Mouse (Mus musculus): Measurements from ENCODE around the gene Klf12. TPM values are rescaled to one million over a fixed set of nuclear protein-coding genes. Genes with fewer than 3 reads are reported as not detected.

Gene Klf12
- polyA plus RNA-seq, 1 experiment from 2014 or later, result 5.7 TPM

DNA sequence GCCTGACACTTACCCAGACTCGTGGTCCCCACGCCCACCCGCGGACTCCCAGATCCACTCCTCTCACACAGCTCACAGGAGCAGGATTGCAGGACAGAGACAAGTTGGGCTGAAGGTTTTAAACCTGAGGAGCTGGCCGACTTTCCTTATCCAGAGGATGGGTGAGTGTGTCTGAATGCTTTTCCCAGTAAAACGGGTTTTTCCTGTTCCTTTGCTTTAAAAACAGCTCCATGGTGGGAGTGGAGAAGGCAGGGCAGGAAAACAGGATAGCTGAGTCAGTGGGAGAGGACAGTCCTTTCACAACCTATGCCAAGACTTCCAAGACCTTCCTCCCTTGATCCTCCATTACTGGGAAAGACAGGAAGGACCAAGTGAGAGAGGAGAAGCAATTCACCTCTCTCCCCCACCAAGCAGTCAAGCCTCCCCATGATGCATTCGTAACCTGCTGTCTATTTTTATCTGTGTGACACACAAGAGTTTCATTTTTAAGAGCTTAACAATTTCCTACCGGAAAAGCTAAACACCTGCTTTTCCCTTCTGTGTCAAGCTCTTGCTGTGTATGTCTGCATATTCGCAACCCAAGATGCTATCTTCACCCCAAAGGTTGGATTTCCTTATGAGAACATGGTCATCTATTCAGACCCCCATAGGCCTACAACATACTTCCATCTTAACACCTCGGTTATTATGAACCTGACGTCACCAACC lies 94.8 kb downstream of the Klf12 start:
- no peak overlapping the region for H3K4me2 ChIP-seq (ENCODE audit: low read length)
- H3K36me3 ChIP-seq (ENCODE audit: control insufficient read depth, insufficient read depth, low read length), result no peaks in the 10 kb centered on the region
- H3K27me3 ChIP-seq (ENCODE audit: control insufficient read depth, insufficient read depth, low read length), result no peaks in the 10 kb centered on the region
- H3K9me3 ChIP-seq (ENCODE audit: control insufficient read depth, low read length), result no peaks in the 10 kb centered on the region
- no peak overlapping the region for H3K4me3 ChIP-seq (ENCODE audit: control insufficient read depth in 1 of 2, insufficient read depth in 1 of 2, low read depth in 1 of 2, low read length in 2 of 2)
- H3K9ac ChIP-seq (ENCODE audit: low read length), result no peak overlapping the region
- ATAC-seq (ENCODE audit: insufficient number of reproducible peaks, insufficient read depth, low FRiP score, low read depth), result no peak
- no peaks in the 10 kb centered on the region; a peak in 1 of 4 replicates for H3K4me1 ChIP-seq (ENCODE audit: control insufficient read depth in 2 of 2, insufficient read depth in 2 of 2, low read length in 2 of 2)
- whole genome bisulfite sequencing, result 69% methylated on average over 11 of the region's 11 CpGs
- no peak overlapping the region for H3K27ac ChIP-seq (replicated peaks in 1 of 2; ENCODE audit: control insufficient read depth in 1 of 2, insufficient read depth in 1 of 2, low read depth in 2 of 2, low read length in 2 of 2)

DNA sequence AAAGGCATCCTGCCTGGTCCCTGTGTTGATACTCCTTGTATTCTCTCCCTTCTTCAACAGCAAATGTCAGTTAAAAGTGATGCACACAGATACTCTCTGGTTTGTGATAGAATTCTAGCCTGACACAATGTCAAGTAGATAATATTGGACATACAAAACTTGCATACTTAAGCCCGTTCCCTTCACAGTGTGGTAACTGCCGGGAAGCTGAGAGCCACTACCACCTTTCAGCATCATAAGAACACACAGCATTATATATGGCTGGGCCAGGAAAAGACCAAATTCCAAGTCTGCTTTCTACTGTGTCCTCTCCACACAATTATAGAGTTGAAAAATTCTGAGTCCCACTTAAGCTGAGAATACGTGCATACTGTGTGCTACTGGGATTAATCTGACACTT lies 97.1 kb downstream of the Klf12 start:
- no peaks in the 10 kb centered on the region for H3K27me3 ChIP-seq (ENCODE audit: control insufficient read depth, insufficient read depth, low read length)
- H3K4me2 ChIP-seq (ENCODE audit: low read length), result no peak overlapping the region
- H3K4me3 ChIP-seq (ENCODE audit: control insufficient read depth in 1 of 2, insufficient read depth in 1 of 2, low read depth in 1 of 2, low read length in 2 of 2), result no peak overlapping the region
- H3K4me1 ChIP-seq (ENCODE audit: control insufficient read depth in 2 of 2, insufficient read depth in 2 of 2, low read length in 2 of 2), result no peaks in the 10 kb centered on the region; a peak in 1 of 4 replicates
- H3K9ac ChIP-seq (ENCODE audit: low read length), result no peak overlapping the region
- H3K36me3 ChIP-seq (ENCODE audit: control insufficient read depth, insufficient read depth, low read length), result no peaks in the 10 kb centered on the region
- H3K27ac ChIP-seq (replicated peaks in 1 of 2; ENCODE audit: control insufficient read depth in 1 of 2, insufficient read depth in 1 of 2, low read depth in 2 of 2, low read length in 2 of 2), result no peak overlapping the region
- WGBS, result 82% methylated on average over 3 of the region's 3 CpGs
- no peaks in the 10 kb centered on the region for H3K9me3 ChIP-seq (ENCODE audit: control insufficient read depth, low read length)
- no peak for ATAC-seq (ENCODE audit: insufficient number of reproducible peaks, insufficient read depth, low FRiP score, low read depth)

DNA sequence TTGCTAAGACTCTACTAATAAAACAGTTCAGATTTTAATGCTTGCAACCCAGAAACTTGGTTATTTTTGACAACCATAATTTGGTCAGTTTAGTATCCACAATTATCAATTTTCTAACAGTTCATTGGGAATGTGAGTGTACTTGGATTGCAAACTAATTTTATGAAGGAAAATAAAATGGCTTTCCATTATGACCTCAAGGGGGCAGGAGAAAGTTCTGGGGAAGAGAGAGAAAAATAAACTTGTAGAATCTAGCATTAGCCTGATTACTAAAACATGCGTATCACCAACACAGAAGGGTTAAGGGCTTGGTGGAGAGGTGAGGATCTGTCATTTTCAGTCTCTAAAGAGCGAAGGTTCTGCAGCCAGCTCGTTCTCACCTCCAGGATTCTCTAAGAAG lies 106.7 kb downstream of the Klf12 start:
- no peak overlapping the region for H3K9ac ChIP-seq (ENCODE audit: low read length)
- no peaks in the 10 kb centered on the region for H3K27me3 ChIP-seq (ENCODE audit: control insufficient read depth, insufficient read depth, low read length)
- WGBS, result 74% methylated on average over 3 of the region's 3 CpGs
- no peak overlapping the region for H3K4me2 ChIP-seq (ENCODE audit: low read length)
- H3K4me3 ChIP-seq (ENCODE audit: control insufficient read depth in 1 of 2, insufficient read depth in 1 of 2, low read depth in 1 of 2, low read length in 2 of 2), result no peak overlapping the region
- H3K27ac ChIP-seq (replicated peaks in 1 of 2; ENCODE audit: control insufficient read depth in 1 of 2, insufficient read depth in 1 of 2, low read depth in 2 of 2, low read length in 2 of 2), result no peak overlapping the region
- ATAC-seq (ENCODE audit: insufficient number of reproducible peaks, insufficient read depth, low FRiP score, low read depth), result no peak
- no peaks in the 10 kb centered on the region for H3K36me3 ChIP-seq (ENCODE audit: control insufficient read depth, insufficient read depth, low read length)
- peaks cover 2 to 6% of the 10 kb centered on the region in 2 experiments; a peak in 2 of 4 replicates for H3K4me1 ChIP-seq (ENCODE audit: control insufficient read depth in 2 of 2, insufficient read depth in 2 of 2, low read length in 2 of 2)
- no peaks in the 10 kb centered on the region for H3K9me3 ChIP-seq (ENCODE audit: control insufficient read depth, low read length)

DNA sequence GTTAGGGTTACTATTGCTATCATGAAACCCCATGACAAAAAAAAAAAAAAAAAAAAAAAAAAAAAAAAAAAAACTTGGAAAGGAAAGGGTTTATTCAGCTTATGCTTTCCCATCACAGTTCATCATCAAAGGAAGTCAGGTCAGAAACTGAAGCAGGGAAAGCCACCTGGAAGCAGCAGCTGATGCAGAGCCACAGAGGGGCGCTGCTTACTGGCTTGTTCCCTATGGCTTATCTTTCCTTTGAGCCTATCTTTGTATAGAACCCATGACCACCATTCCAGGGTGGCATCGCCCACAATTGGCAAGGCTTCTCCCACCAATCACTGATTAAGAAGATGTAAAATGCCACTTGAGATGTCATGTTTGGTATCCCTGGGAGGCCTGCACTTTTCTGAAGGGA lies 119.4 kb downstream of the Klf12 start:
- H3K4me1 ChIP-seq (ENCODE audit: control insufficient read depth in 2 of 2, insufficient read depth in 2 of 2, low read length in 2 of 2), result no peaks in the 10 kb centered on the region
- ATAC-seq (ENCODE audit: insufficient number of reproducible peaks, insufficient read depth, low FRiP score, low read depth), result no peak
- no peak overlapping the region for H3K4me2 ChIP-seq (ENCODE audit: low read length)
- 84% methylated on average over 2 of the region's 2 CpGs for WGBS
- no peaks in the 10 kb centered on the region for H3K27me3 ChIP-seq (ENCODE audit: control insufficient read depth, insufficient read depth, low read length)
- H3K27ac ChIP-seq (replicated peaks in 1 of 2; ENCODE audit: control insufficient read depth in 1 of 2, insufficient read depth in 1 of 2, low read depth in 2 of 2, low read length in 2 of 2), result no peak overlapping the region
- H3K9ac ChIP-seq (ENCODE audit: low read length), result no peak overlapping the region
- H3K36me3 ChIP-seq (ENCODE audit: control insufficient read depth, insufficient read depth, low read length), result no peaks in the 10 kb centered on the region
- no peaks in the 10 kb centered on the region for H3K9me3 ChIP-seq (ENCODE audit: control insufficient read depth, low read length)
- H3K4me3 ChIP-seq (ENCODE audit: control insufficient read depth in 1 of 2, insufficient read depth in 1 of 2, low read depth in 1 of 2, low read length in 2 of 2), result no peak overlapping the region

DNA sequence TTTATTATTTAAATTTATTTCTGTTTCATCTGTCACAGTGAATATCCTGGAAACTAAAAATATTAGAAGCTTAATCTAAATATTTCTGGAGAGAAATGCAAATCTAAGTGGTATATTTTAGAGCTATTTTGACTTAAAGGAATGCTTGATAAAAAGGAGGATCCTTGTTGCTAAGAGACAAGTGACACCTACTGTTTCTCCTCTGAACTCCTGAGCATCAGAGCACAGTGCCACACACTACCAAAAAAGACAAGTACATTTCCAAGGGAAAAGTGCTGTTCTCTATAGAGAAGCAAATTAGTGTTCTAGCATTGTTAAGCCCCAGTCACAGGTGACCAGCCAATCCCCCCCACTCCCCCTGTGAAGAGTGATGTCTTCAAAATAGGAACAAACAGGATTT lies 127.8 kb downstream of the Klf12 start:
- Histone ChIP-seq H3K4me3 (ENCODE audit: control insufficient read depth in 1 of 2, insufficient read depth in 1 of 2, low read depth in 1 of 2, low read length in 2 of 2) (no peak overlapping the region), H3K36me3 (ENCODE audit: control insufficient read depth, insufficient read depth, low read length) (no peaks in the 10 kb centered on the region), H3K27me3 (ENCODE audit: control insufficient read depth, insufficient read depth, low read length) (no peaks in the 10 kb centered on the region), H3K4me1 (ENCODE audit: control insufficient read depth in 2 of 2, insufficient read depth in 2 of 2, low read length in 2 of 2) (no peaks in the 10 kb centered on the region), H3K9me3 (ENCODE audit: control insufficient read depth, low read length) (no peaks in the 10 kb centered on the region), H3K27ac (replicated peaks in 1 of 2; ENCODE audit: control insufficient read depth in 1 of 2, insufficient read depth in 1 of 2, low read depth in 2 of 2, low read length in 2 of 2) (no peak overlapping the region), H3K9ac (ENCODE audit: low read length) (no peak overlapping the region), H3K4me2 (ENCODE audit: low read length) (no peak overlapping the region)
- no peak for ATAC-seq (ENCODE audit: insufficient number of reproducible peaks, insufficient read depth, low FRiP score, low read depth)

DNA sequence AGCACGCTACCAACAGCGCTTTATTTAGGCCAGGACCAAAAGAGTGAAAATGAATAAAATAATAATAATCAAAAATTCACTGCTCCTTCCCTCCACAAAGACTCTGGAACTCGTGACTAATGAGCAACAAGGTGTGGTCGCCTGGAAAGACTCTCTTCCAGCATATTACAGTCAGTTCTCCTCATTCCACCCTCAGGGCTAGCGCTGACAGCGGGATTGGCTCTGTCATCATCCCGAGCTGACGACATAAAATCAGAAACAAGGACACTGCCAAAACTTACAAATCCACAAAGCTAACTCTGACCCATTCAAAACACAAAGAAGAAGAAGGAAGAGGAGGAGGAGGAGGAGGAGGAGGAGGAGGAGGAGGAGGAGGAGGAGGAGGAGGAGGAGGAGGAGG lies 136.8 kb downstream of the Klf12 start:
- Histone ChIP-seq H3K27me3 (ENCODE audit: control insufficient read depth, insufficient read depth, low read length) (no peaks in the 10 kb centered on the region), H3K4me3 (ENCODE audit: control insufficient read depth in 1 of 2, insufficient read depth in 1 of 2, low read depth in 1 of 2, low read length in 2 of 2) (no peak overlapping the region), H3K9ac (ENCODE audit: low read length) (no peak overlapping the region), H3K36me3 (ENCODE audit: control insufficient read depth, insufficient read depth, low read length) (no peaks in the 10 kb centered on the region), H3K9me3 (ENCODE audit: control insufficient read depth, low read length) (no peaks in the 10 kb centered on the region), H3K4me2 (ENCODE audit: low read length) (no peak overlapping the region), H3K27ac (replicated peaks in 1 of 2; ENCODE audit: control insufficient read depth in 1 of 2, insufficient read depth in 1 of 2, low read depth in 2 of 2, low read length in 2 of 2) (no peak overlapping the region), H3K4me1 (ENCODE audit: control insufficient read depth in 2 of 2, insufficient read depth in 2 of 2, low read length in 2 of 2) (no peaks in the 10 kb centered on the region)
- 78% methylated on average over 8 of the region's 8 CpGs for WGBS
- no peak for ATAC-seq (ENCODE audit: insufficient number of reproducible peaks, insufficient read depth, low FRiP score, low read depth)

DNA sequence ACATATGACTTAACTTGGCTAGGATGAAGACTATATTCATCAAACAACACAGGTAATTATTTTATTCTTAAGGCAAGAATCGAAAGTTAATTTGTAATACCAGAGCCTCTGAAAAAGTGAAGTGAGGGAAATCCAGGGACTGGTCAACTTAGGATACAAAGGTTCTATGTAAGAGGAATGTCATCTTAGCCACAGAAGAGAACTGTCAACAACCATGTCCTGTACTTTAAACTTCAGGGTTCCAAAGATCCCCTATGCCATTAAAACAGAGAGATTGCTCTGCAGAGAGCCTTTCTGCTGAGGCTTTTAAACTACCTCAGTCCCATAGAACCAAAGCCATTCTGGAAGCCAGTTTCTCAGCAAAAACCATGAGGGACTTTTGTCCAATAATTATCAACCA lies 144.1 kb downstream of the Klf12 start:
- Histone ChIP-seq H3K4me3 (ENCODE audit: control insufficient read depth in 1 of 2, insufficient read depth in 1 of 2, low read depth in 1 of 2, low read length in 2 of 2) (no peak overlapping the region), H3K27me3 (ENCODE audit: control insufficient read depth, insufficient read depth, low read length) (no peaks in the 10 kb centered on the region), H3K4me1 (ENCODE audit: control insufficient read depth in 2 of 2, insufficient read depth in 2 of 2, low read length in 2 of 2) (no peaks in the 10 kb centered on the region), H3K27ac (replicated peaks in 1 of 2; ENCODE audit: control insufficient read depth in 1 of 2, insufficient read depth in 1 of 2, low read depth in 2 of 2, low read length in 2 of 2) (no peak overlapping the region), H3K9me3 (ENCODE audit: control insufficient read depth, low read length) (no peaks in the 10 kb centered on the region), H3K9ac (ENCODE audit: low read length) (no peak overlapping the region), H3K36me3 (ENCODE audit: control insufficient read depth, insufficient read depth, low read length) (no peaks in the 10 kb centered on the region), H3K4me2 (ENCODE audit: low read length) (no peak overlapping the region)
- no peak for ATAC-seq (ENCODE audit: insufficient number of reproducible peaks, insufficient read depth, low FRiP score, low read depth)
- WGBS, result 90% methylated on average over 1 of the region's 1 CpGs

DNA sequence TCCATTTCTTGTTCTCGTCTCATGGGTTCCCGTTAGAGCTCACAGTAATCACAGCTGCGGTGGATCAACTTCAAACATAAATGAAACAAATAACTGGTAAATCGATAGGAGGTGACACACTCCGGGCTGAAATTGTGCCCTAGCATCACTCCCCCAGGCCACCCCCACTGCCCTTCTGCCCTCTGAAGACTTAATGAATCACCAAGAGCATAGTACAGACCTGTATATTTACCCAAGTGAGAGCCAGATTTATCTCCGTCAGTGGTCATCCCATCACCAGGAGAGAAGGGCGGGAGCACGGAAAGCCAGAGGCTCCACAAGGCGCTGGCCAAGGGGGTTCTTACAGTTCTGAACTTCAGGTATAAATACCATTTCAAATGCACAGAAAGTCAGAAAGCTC lies 150.2 kb downstream of the Klf12 start:
- H3K4me1 ChIP-seq (ENCODE audit: control insufficient read depth in 2 of 2, insufficient read depth in 2 of 2, low read length in 2 of 2), result no peaks in the 10 kb centered on the region
- H3K27ac ChIP-seq (replicated peaks in 1 of 2; ENCODE audit: control insufficient read depth in 1 of 2, insufficient read depth in 1 of 2, low read depth in 2 of 2, low read length in 2 of 2), result no peak overlapping the region
- ATAC-seq (ENCODE audit: insufficient number of reproducible peaks, insufficient read depth, low FRiP score, low read depth), result no peak
- H3K4me2 ChIP-seq (ENCODE audit: low read length), result no peak overlapping the region
- no peak overlapping the region for H3K4me3 ChIP-seq (ENCODE audit: control insufficient read depth in 1 of 2, insufficient read depth in 1 of 2, low read depth in 1 of 2, low read length in 2 of 2)
- no peaks in the 10 kb centered on the region for H3K27me3 ChIP-seq (ENCODE audit: control insufficient read depth, insufficient read depth, low read length)
- no peaks in the 10 kb centered on the region for H3K36me3 ChIP-seq (ENCODE audit: control insufficient read depth, insufficient read depth, low read length)
- 86% methylated on average over 9 of the region's 9 CpGs for WGBS
- no peaks in the 10 kb centered on the region for H3K9me3 ChIP-seq (ENCODE audit: control insufficient read depth, low read length)
- H3K9ac ChIP-seq (ENCODE audit: low read length), result no peak overlapping the region
